ENCODE assay signal across 25 mouse cellular contexts in genomic region chr19:16322986-16323385, GRCm38 (mm10).
A peak's percentile ranks its signal among the peaks of the same experiment; 100 is the strongest.
DNase-seq lines count a peak whose midpoint lies in the region; ATAC-seq and TF ChIP-seq lines count a peak whose summit lies in the region.
"Had no signal": no experiment of that assay in that cellular context is flagged by ENCODE, and none has a peak within 500 bp of the region (broad histone marks: within the 10 kb centered on the region; RNA-seq: fewer than 3 reads in every experiment).

No protein-coding gene starts in this region.

- no peak overlapping the region for H3K27ac ChIP-seq in lung, postnatal 0 days (ENCODE audit: low read length)
- H3K27ac ChIP-seq in bone marrow macrophage, adult 2 months (ENCODE audit: insufficient read depth, low read depth, low read length): peak overlapping the region; percentile 30; the same call in 1 of the 2 replicates
- H3K27ac ChIP-seq in midbrain, embryonic 14.5 days (replicated peaks; ENCODE audit: low read depth, low read length): no peak overlapping the region
- H3K27ac ChIP-seq in forebrain, embryonic 11.5 days (ENCODE audit: low read depth, low read length): no peak overlapping the region
- H3K27ac ChIP-seq: embryonic facial prominence, embryonic 13.5 days; forebrain, embryonic 10.5 days; gastrocnemius, adult 2 months; heart, embryonic 13.5 days; liver, embryonic 14.5 days; midbrain, embryonic 15.5 days; neural tube, embryonic 12.5 days had no signal

- H3K4me1 ChIP-seq in lung, postnatal 0 days (ENCODE audit: insufficient read depth, low read depth, low read length): peaks cover 10% of the 10 kb centered on the region
- peaks cover 43% of the 10 kb centered on the region for H3K4me1 ChIP-seq in bone marrow macrophage, adult 2 months (ENCODE audit: control insufficient read depth, insufficient read depth, low read length)
- peaks cover 16% of the 10 kb centered on the region for H3K4me1 ChIP-seq in midbrain, embryonic 14.5 days (ENCODE audit: control insufficient read depth, insufficient read depth, low read length)
- peaks cover 8% of the 10 kb centered on the region; the same call in 1 of the 2 replicates for H3K4me1 ChIP-seq in forebrain, embryonic 11.5 days (replicated peaks; ENCODE audit: control insufficient read depth, insufficient read depth, low read length)

- TF ChIP-seq POLR2A in bone marrow macrophage, adult 2 months (IDR thresholded peaks at IDR 0.05; ENCODE audit: borderline replicate concordance, low read depth, low read length): no peak

- peak; percentile 22 for DNase-seq in lung, postnatal 25 days (ENCODE audit: low spot score)
- no peak for DNase-seq in lung, postnatal 0 days (ENCODE audit: low spot score)
- peak; percentile 60 for DNase-seq in splenic B cell, adult 2 months (ENCODE audit: low read depth, low spot score)
- DNase-seq in midbrain, embryonic 14.5 days: no peak
- DNase-seq in forebrain, embryonic 11.5 days (ENCODE audit: low spot score): no peak
- DNase-seq: adrenal gland, adult 8-10 months; cerebellum, adult 8-10 months; gastrocnemius, adult 2 months; heart, postnatal 10 days; liver; thymus, postnatal 14 days had no signal

- TF ChIP-seq CTCF in lung, postnatal 0 days (IDR thresholded peaks at IDR 0.05): no peak
- TF ChIP-seq CTCF in bone marrow macrophage, adult 2 months (IDR thresholded peaks at IDR 0.05; ENCODE audit: low read depth, low read length): no peak

- H3K9me3 ChIP-seq in lung, postnatal 0 days (ENCODE audit: low read length): no peaks in the 10 kb centered on the region
- no peaks in the 10 kb centered on the region for H3K9me3 ChIP-seq in midbrain, embryonic 14.5 days (ENCODE audit: control insufficient read depth, low read length)
- no peaks in the 10 kb centered on the region for H3K9me3 ChIP-seq in forebrain, embryonic 11.5 days (ENCODE audit: control insufficient read depth, low read length)
- H3K9me3 ChIP-seq: embryonic facial prominence, embryonic 13.5 days; forebrain, embryonic 10.5 days; heart, embryonic 13.5 days; midbrain, embryonic 15.5 days; neural tube, embryonic 12.5 days had no signal

- no peak overlapping the region for H3K4me2 ChIP-seq in lung, postnatal 0 days (replicated peaks; ENCODE audit: low read depth, low read length)
- no peak overlapping the region for H3K4me2 ChIP-seq in midbrain, embryonic 14.5 days (ENCODE audit: low read length)
- no peak overlapping the region for H3K4me2 ChIP-seq in forebrain, embryonic 11.5 days (ENCODE audit: low read depth, low read length, severe bottlenecking)
- H3K4me2 ChIP-seq: embryonic facial prominence, embryonic 13.5 days; heart, embryonic 13.5 days; midbrain, embryonic 15.5 days; neural tube, embryonic 12.5 days had no signal

- WGBS in lung, postnatal 0 days: 85% methylated on average over 6 of the region's 6 CpGs
- WGBS in midbrain, embryonic 14.5 days: 94% methylated on average over 6 of the region's 6 CpGs
- 94% methylated on average over 6 of the region's 6 CpGs for WGBS in forebrain, embryonic 11.5 days

- H3K4me3 ChIP-seq in lung, postnatal 0 days (ENCODE audit: low read depth, low read length): no peak overlapping the region
- H3K4me3 ChIP-seq in bone marrow macrophage, adult 2 months (ENCODE audit: insufficient read depth, low read length): no peak overlapping the region
- H3K4me3 ChIP-seq in midbrain, embryonic 14.5 days (replicated peaks; ENCODE audit: low read depth, low read length): no peak overlapping the region
- no peak overlapping the region for H3K4me3 ChIP-seq in forebrain, embryonic 11.5 days (ENCODE audit: low read depth, low read length)
- H3K4me3 ChIP-seq: embryonic facial prominence, embryonic 13.5 days; forebrain, embryonic 10.5 days; gastrocnemius, adult 2 months; heart, embryonic 13.5 days; midbrain, embryonic 15.5 days; myocyte; neural tube, embryonic 12.5 days had no signal

- no peak for ATAC-seq in lung, postnatal 0 days
- ATAC-seq in megakaryocyte, adult 5-6 weeks (ENCODE audit: poor library complexity, severe bottlenecking): peak; percentile 89
- ATAC-seq in midbrain, embryonic 14.5 days (ENCODE audit: low FRiP score, low TSS enrichment): no peak
- no peak for ATAC-seq in forebrain, embryonic 11.5 days (replicated peaks; ENCODE audit: low FRiP score)
- ATAC-seq: activated CD4-positive, CD25-positive, alpha-beta regulatory T cell, adult 4 months; forebrain, embryonic 16.5 days; hindbrain, embryonic 16.5 days; intestine, postnatal 0 days; midbrain, embryonic 15.5 days had no signal

- H3K9ac ChIP-seq in lung, postnatal 0 days (replicated peaks; ENCODE audit: low read depth): no peak overlapping the region
- H3K9ac ChIP-seq in midbrain, embryonic 14.5 days (replicated peaks; ENCODE audit: low read length): no peak overlapping the region
- H3K9ac ChIP-seq in forebrain, embryonic 11.5 days (ENCODE audit: low read length): no peak overlapping the region
- H3K9ac ChIP-seq: embryonic facial prominence, embryonic 13.5 days; heart, embryonic 13.5 days; liver, embryonic 14.5 days; midbrain, embryonic 15.5 days; neural tube, embryonic 12.5 days had no signal

- TF ChIP-seq EP300 in lung, postnatal 0 days (IDR thresholded peaks at IDR 0.05): no peak

- H3K36me3 ChIP-seq in lung, postnatal 0 days (ENCODE audit: insufficient read depth, low read length): no peaks in the 10 kb centered on the region
- H3K36me3 ChIP-seq in splenic B cell, adult 2 months (ENCODE audit: control insufficient read depth, insufficient read depth, low read length, poor library complexity, severe bottlenecking): 0 out of 2 replicates have a peak, but pooled peaks cover 1% of the 10 kb centered on the region
- H3K36me3 ChIP-seq in midbrain, embryonic 14.5 days (ENCODE audit: control insufficient read depth, insufficient read depth, low read length): 0 out of 2 replicates have a peak, but pooled peaks cover 5% of the 10 kb centered on the region
- no peaks in the 10 kb centered on the region for H3K36me3 ChIP-seq in forebrain, embryonic 11.5 days (ENCODE audit: control insufficient read depth, insufficient read depth, low read length)
- H3K36me3 ChIP-seq: embryonic facial prominence, embryonic 13.5 days; forebrain, embryonic 10.5 days; midbrain, embryonic 15.5 days; neural tube, embryonic 12.5 days had no signal

- no peaks in the 10 kb centered on the region for H3K27me3 ChIP-seq in lung, postnatal 0 days (replicated peaks; ENCODE audit: insufficient read depth, low read length)
- H3K27me3 ChIP-seq in splenic B cell, adult 2 months (ENCODE audit: control insufficient read depth, insufficient read depth, low read length, poor library complexity, severe bottlenecking): no peaks in the 10 kb centered on the region
- H3K27me3 ChIP-seq in midbrain, embryonic 14.5 days (ENCODE audit: control insufficient read depth, insufficient read depth, low read length): no peaks in the 10 kb centered on the region
- no peaks in the 10 kb centered on the region for H3K27me3 ChIP-seq in forebrain, embryonic 11.5 days (ENCODE audit: control insufficient read depth, insufficient read depth, low read length)
- H3K27me3 ChIP-seq: CH12.LX; embryonic facial prominence, embryonic 13.5 days; heart, embryonic 13.5 days; midbrain, embryonic 15.5 days; neural tube, embryonic 12.5 days had no signal

Comparison
In these comparisons a context has a peak if more than half of its experiments do, and no peak if none do; other contexts are left out.
1. DNase-seq: peak in lung, postnatal 25 days (single experiment) and splenic B cell, adult 2 months (single experiment); none in lung, postnatal 0 days (single experiment), midbrain, embryonic 14.5 days (single experiment) and forebrain, embryonic 11.5 days (single experiment).